Mouse (Mus musculus) mouse trophoblast stem cell (cell line): ENCODE measurements at regions not wholly inside any gene's neighbourhood (a gene's known extent, or its start where the extent isn't known, plus 50 kb on each side); places are given as distances from the start of the nearest gene placed in this dataset.

Source experiments
- in situ Hi-C, 2 experiments: fragments of 300-500 bp; cut with MseI, MboI; formaldehyde crosslinking; loops; 2 replicates in 1 of 2; 3 replicates in 1 of 2; pipeline ENCODE4 v1.15.1; 2025

DNA sequence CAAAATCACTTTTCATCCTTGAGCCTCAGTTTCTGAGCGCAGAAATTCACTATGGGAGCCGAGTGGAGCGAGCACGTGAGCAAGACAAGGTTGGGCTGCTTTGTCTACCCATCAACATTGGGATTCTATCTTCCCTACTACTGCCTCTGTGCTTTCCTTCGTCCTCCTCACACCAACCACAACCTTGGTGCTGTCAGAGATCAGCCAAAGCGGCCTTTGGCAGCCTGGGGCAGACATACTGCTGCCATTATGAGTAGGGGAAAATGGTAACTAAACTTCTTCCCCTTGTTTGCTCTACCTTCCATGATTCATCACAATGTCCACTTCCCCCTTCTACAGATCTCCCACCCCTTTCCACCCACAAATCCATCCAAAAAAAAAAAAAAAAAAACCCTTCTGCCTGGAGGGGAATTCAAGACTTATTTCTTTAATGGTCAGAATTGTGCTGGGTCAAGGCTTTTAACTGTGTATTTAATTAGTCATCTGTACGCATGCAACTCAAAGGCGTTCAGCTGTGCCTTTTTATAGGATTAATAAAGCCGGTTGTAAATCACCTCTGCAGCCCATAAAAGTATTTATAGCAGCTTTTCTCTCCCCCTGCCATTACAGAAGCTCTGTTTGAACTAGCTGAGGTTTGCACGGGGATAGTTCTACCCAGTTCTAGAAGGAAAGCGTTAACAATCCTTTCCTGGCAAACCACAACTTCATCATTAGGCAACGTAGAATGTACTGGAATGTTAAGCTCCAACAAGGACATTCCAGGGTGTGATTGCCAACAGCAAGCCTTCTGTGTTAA lies 340.4 kb downstream of the Pik3r1 start:
- in situ Hi-C loops = no loop called here

DNA sequence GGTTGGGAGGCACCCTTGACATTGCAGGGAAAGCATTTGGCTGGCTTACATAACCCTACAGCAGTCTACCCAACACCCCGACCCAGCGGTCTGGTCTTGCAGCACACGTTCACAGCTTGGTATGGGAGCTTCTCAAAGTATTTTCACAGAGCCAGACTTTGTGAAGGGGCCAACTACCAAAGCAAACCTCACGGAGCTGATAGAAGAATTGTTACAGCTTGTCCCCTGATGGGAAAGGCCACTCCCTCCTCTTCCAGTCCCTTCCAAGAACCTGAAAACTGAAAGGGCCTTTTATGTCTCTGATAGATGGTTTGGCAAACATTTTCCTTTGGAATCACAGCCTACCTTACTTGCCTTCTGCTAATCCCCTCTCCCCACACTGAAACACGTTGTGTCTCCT lies 341.6 kb downstream of the Pik3r1 start:
- in situ Hi-C loops = no loop called here

DNA sequence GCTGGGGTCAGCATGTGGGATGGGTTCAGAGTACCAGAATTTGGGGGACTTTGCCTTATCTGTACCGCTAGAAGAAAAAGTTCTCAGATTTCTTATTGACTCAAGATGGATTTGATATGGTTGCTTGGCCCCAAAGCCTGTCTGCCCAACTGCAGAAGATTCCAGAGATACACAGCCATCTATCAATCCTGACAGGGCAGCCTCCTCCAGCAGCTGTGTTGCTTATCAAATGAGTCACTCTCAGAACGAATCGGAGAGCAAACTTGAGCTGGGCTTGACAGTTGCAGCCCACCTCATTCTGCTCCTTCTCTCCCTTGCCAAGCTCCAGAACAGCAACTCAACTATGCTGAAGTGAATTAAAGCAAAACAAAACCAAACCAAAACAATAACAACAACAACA lies 345.9 kb downstream of the Pik3r1 start:
- in situ Hi-C loops = no loop called here

DNA sequence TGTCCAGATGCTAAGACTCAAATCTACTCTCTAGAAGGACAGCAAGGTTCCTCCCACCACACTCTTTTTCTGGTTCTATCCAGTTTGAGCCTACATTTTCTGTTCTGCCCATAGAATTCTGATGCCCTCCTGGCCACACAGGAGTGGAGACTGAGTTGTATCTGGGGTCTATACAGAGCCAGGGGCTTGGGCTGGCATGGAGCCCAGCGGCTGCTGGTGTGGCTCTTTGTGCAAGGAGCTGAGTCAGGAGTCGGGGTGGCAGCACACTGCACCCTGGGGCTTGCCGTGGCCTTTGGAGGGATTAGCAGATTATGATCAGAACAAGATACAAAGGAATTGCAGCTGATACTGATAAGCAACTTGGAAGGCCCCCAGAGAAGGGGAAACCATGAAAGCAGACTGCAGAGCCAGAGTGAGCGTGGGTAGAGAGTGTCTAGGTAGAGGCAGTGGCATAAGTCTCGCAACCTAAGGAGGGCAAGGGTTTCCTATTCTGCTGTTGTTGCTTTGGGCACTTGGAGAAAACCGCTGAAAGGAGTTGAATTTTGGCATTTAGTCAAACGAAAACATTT lies 348.5 kb downstream of the Pik3r1 start:
- in situ Hi-C loops = no loop called here

DNA sequence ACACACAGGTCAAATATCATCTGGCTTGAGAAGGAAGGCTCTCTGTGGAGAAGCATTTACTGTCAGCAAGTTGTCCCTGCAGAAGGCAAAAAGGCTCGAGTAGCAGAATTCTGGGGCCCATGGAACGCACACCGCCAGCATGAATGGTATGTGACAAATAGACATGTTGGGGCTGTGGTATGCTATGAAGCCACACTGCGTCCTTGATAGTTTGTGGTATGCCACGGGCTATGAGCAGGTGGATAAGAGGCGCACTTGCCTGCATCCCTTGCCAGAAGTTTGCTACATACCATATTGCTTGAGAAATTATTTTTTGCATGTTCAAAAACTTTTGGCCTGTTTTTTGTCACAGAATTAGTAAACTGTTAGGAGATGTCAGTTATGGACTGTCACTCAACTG lies 349.7 kb downstream of the Pik3r1 start:
- in situ Hi-C loops = no loop called here

DNA sequence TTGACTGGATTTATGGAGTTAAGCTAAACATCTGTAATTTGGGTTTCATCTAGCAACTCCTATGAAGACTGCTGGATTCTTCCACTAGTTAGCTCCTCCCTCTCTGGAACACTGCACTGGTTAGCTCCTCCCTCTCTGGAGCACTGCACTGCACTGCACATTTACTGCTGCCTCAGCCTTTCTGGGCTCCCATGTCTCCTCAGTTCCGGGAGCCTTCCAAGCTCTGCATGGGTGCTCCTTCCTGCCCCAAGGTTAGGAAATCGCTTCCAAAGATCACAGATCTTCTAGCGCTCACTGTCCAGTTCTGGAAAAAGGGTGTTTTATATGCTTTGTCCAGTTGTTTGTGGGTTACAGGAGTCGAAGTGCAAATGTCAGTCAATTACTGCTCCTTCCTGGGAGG lies 359.1 kb downstream of the Pik3r1 start:
- in situ Hi-C loops = no loop called here

DNA sequence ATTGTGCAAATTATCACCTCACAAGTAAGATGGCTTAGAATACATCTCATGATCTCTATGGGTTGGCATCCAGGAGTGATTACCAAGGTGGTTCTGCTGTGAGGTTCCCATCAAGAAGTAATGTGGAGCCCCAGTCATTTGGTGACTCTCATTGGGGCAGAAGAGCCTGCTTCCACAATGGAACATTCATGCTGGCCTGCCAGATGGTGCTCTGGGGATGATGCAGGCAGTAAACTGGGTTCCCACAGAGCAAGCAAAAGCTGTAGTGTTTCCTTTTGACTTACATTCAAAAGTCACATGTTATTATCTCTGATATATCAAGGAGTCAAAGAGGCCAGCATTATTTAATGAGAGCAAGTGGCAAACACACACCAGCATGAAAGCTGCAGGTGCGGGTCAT lies 360.4 kb downstream of the Pik3r1 start:
- in situ Hi-C loops = no loop called here

DNA sequence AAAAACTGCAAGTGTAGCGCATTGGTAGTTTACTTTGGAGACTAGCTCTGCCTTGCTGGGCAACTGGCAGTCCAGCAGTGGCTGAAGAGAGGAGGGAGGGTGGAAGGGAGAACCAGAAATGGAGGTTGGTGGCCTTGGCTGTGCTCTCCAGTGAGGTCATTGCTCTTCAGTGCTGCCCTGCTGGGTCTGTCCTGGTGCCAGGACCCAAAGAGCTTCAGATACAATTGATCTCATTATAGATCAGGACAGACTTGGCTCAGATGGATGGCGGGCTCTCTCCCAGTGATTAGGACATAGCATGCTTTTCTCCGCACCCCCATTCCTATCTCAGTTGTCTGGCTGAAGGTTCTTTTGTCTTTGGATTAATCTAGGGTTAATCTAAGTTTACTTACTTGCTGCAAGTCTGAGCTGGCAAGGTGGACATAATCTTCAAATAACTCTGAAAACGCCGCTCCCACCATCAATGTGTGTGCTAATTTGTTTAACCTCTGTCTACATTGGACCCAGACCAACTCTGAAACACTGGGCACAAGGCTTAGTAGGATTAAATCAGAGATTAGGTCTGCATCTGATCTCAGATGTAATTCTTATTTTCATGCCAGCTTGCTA lies 394.3 kb downstream of the Pik3r1 start:
- in situ Hi-C loops = no loop called here

DNA sequence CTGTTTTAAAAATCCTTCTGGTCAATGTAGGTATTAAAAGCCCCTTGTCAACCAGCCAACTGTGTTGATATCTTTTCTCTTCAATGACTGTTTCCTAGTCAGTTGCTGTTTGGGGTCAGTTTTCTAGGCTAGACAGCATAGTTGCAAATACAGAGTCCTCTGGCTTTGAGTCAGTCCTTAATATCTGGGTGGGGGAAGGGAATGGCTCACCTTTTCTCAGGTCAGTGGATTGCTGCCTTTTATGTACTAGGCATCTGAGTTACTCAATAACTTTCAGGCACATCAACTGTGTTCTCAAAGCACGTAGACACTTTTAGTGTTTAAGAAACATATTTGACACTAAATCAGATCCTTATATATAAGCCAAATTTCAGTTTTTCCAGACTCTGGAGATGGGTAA lies 396.1 kb downstream of the Pik3r1 start:
- in situ Hi-C loops = no loop called here

DNA sequence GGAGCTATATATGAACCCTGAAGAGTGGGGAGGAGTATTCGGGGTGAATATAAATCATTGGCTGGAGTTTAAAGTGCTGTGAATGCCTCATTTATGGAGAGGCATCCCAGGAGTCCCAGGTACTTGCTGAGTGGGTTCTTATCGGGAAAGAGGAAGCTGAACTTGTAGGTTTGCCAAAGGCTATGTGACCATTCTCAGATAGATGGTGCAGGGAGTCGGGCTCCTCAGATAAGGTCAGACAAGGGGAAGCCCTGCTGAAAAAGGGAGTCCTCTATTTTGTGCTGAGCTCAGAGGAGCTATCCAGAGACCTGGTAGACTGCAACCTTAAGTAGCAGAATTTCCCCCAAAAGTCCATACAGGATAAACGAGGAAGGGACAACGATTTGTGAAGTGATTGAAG lies 399.8 kb downstream of the Pik3r1 start:
- in situ Hi-C loops = no loop called here

DNA sequence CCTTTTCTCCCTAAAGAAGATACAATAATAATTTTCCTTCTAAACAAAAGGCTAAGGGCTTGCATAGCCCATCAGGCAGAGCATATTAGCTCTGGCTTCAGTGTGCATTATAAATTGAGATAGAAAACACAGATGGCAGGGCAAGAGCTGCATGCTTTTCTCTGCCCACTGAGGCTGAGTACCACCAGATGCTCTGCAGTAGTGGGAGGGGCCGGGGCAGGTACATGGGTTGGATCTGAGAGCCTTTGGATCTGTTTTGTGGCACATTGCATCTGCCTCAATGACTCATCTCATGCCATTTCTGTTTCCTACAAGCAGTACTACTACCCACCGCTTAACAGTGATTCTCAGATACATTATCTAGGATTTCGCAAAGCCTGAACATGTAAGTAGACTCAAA lies 412.7 kb downstream of the Pik3r1 start:
- in situ Hi-C loops = no loop called here

DNA sequence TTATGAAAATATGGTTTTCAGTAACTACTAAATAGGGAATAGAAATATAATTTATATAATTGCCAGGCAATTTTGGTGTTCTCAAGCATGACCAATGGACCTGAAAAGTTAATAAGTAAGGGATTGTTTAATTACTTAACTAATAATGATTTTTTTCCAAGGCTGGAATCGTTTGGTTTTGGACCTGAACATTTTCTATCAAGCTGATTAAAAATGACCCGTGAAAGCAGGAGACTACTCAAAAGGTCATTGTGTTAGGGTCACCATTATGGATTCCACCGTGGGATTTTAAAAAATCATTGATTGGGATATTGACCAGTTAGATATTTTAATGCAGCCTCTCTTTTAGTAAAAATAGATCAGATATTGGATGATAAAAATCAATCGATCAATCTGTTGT lies 416.9 kb downstream of the Pik3r1 start:
- in situ Hi-C loops = no loop called here

DNA sequence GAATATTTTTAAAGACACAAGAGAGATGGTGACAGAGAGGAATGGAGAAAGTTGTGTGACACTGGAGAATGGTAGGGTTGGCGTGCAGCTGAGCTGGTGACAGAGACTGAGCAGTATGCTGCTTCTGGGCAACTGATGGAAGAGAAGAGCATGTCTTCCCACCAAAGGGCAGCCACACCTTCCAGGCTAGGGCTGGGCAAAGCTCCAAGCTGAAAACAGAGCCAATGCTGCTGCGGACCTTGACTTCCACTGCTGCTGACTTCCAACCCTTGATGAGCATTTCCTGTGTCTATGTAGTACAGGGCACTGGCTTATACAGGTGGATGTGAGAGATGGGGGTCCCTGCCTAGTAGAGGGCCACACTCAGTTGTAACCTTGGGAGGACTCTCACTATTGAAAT lies 418.7 kb downstream of the Pik3r1 start:
- in situ Hi-C loops = no loop called here

DNA sequence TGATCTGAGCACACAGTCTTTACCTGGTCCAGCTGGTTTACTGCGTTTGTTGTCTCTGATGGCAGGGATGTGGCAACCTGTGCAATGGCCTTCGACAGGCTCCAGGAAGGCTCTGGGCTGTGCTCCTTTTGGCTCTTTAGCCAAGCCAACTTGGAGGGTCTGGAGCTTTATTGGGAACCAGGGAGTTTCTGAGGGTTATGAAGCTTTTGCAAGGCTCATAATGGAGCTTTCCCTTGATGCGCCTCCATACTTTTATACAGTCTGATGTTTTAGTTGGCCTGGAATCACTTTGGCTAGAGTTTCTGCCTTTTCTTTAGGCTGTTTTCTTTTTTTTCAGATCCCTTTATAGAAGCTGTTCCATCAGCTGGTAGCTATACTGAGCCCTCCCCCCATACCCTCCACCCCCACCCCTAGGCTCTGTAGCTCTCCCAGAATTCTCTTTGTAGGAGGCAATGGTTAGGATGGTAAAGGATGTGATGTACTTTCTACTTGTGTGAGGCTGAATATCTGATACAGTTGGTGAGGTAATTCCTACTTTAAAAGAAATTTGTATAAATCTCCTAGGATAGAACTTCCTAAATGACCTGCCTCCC lies 429.6 kb downstream of the Pik3r1 start:
- in situ Hi-C loops = no loop called here

DNA sequence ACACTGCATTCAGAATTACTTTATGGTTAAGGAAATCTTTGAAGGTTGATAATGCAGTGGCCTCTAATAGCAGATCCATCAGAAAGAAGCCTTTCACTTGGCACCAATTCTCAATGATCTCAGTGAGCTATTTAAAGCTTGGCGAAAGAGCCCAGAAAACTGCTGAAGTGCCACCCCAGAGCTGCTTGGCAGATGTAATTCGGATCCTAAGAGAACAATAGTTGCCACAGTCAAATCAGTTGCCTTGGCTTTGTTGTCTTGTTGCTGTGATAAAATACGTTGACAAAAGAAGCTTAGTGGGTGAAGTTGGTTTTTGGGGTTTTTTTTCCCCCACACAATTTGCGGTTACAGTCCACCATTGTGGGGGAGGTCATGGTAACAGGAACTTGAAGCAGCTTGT lies 449.4 kb downstream of the Pik3r1 start:
- in situ Hi-C loops = no loop called here

DNA sequence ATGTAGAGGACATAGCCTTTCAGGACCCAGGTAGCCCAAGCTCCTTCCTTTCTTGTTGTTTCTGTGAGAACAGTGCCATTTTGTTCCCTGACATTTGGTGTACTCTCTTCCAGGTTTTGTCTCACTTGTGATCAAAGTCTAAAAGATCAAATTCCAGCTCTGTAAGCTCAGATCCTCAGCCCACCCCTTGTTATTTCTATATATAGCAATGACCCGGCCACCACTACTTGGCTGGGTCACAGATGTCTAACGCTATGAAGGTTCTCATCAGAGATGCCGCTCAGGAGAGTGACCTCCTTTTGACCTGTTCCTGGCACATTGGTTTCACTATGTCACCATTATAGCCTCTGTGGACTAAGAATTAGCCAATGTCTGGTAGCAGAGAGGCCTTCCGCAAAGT lies 451.7 kb downstream of the Pik3r1 start:
- in situ Hi-C loops = no loop called here

DNA sequence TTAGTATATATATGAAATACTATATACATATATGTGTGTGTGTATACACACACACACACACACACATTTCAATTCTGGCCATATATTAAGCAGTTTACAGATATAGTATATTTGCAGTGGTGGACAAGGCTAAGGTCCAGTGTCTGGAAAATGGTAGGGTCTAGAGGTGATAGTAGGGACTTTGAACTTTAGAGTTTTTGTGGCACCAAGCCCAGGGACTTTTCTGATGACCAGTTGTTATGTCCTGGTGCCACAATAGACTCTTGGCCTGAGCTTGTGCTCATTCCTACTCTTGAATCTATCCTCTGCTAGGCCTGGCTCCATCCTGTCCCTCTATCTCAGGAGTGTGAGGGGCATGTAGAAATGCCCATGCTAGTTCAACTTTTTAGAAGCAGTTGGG lies 454.0 kb downstream of the Pik3r1 start:
- in situ Hi-C loops = no loop called here

DNA sequence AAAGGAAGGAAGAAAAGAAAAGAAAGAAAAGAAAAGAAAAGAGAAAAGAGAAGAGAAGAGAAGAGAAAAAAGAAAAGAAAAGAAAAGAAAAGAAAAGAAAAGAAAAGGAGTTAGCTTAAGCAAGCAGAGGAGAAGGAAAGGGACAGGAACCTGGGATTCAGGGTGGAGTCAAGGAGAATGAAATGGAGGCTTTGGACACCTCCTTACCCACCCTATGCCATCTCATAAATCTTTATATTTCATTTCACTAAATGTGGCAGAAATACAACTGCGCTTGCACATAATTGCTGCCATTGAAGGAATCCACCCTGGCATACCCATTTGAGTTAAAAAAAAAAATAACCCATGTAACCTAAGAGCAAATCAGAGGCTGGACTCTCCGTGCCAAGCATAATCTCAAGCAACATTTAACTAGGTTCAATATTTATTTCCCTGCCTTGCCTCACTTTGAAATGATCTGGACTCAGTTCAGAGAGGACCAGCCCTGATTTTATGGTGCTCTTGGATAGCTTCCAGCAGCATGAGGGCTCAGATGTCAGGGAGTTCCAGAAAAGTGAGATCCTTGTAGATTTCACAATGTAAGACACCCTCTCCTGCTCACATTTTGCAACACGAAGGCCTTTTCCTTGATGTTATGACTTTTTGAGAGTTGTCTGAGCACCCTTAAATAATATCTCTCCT lies 456.2 kb downstream of the Pik3r1 start:
- in situ Hi-C loops = no loop called here

DNA sequence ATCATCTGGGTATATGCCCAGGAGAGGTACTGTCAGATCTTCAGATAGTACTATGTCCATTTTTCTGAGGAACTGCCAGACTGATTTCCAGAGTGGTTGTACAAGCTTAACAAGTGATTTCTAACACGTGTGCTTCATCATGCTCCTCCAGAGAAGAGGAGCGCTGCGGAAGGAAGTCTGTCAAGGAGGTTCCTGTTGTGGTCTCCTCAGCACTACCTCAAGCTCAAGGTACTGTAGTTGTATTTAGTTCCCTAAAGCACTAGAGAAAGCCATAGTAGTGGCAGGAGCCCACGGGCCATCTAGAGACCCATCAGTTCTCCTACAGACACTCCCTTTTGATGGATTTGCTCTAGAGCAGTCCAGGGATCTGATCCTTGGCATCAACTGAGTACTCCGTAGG lies 459.3 kb downstream of the Pik3r1 start:
- in situ Hi-C loops = no loop called here

DNA sequence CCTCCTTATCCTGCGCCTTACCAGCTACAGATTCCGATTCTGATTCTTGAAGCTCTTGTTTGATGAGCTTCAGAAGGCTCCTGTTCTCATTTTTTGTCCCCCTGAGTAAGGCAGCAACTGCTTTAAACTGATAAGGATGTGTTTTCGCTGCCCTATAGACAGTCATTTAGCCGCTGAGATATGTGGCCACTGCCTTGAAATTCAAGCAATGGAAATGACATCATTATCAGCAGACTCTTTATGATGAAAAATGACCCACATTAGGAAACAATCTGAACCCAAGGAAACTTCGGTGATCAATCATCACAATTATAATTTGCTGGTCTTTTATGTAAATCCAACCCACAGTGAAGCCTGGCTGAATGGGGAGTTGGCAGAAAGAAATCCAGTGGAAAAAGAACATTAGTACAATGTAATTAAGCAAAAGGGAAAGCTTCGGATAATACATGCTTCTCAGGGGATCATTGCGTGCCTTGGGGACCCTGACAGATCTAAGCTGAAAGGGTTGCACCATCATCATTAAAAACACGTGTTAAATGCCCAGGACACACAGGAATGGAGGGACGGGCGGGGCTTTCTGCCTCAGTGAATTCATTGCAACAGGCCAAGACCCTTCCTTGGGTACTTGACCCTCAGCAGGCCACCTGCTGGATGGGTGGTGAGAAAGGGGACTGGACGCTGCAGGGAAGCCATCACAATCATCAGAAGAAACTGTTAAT lies 462.2 kb downstream of the Pik3r1 start:
- in situ Hi-C loops = no loop called here

DNA sequence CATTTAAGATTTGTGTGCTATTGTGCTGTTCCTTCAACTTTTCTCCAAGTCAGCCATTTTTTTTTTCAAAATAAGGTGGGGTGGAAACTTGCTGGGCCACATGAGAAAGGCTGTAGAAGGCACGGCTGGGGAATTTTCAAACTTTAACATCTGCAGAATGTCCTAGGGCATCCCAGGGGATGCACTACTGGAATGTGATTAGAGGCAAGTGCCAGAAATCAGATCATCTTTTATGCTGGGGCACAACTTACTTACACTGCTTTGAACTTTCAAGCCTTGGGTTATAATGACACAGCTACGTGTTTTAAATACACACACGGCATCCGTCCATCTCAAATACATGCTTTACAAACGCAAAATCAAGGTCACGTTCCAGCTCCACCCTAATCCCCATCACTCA lies 463.0 kb downstream of the Pik3r1 start:
- in situ Hi-C loops = no loop called here

DNA sequence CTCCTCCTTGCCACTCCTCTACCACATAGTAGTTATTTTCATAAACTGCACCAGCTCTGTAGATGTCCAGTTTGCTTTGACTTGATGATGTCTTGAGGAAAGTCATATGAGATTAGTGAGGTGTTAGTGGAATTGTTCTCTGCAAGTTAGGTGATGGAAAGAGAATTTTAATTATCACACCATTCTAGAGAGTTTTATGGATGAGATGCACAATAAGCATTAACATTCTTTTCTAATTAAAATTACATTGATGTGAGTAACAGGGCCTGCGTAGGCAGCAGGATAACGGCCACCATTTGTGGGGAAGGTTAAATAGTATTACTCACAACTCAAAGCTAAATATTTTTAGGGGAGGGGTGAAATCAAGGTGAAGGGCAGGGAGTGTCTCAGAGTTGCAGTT lies 466.7 kb downstream of the Pik3r1 start:
- in situ Hi-C loops = no loop called here
